Mouse (Mus musculus): ENCODE measurements at regions not wholly inside any gene's neighbourhood (a gene's known extent, or its start where the extent isn't known, plus 50 kb on each side); places are given as distances from the start of the nearest gene placed in this dataset.

DNA sequence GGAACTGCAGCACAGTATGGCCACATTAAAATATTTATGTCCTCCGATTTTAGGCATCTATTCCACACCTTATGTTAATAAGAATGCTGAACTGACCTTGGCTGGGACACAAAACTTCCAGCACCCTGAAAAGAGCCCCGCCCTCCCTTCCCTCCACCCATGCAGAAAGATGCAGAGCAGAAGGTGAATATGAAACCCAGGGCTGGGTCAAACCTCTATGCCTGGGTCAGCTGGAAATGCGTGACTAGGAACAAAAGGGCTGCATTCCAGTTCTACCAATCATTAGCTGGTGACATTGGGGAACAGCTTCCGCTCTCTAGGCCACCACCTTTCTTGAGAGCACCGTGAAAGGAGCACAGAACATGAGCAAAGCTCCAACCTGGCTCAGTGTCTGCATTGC lies 114.9 kb upstream of the Slc24a5 start:
- Histone ChIP-seq H3K4me3 (replicated peaks) (no peak overlapping the region), H3K4me2 (no peak overlapping the region), H3K4me1 (replicated peaks) (no peaks in the 10 kb centered on the region), H3K36me3 (no peaks in the 10 kb centered on the region), H3K9me3 (replicated peaks) (no peaks in the 10 kb centered on the region), H3K9ac (no peak overlapping the region), H3K27ac (no peak overlapping the region), H3K27me3 (no peaks in the 10 kb centered on the region)
- no peak for ATAC-seq (ENCODE audit: low read depth)
- 60% methylated on average over 5 of the region's 5 CpGs for WGBS (ENCODE audit: insufficient replicate concordance)
- DNase-seq, result no peak

DNA sequence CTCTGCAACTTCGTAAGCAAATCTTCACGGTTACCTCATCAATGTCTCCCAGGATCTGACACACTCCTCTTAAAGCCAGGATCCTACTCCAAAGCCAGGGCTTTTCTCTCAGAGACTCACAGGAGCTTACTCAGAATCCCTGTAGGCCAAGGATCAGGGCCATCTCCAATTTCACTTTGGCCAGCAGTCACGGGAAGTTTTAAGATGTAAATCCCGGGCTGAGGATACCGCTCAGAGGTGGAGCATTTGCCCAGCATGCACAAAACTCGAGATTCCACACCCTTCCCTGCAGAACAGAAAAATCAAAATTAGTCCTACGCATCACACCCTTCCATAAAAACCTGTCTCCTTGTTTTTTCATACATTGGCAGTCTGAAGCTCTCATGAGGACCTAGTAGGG lies 112.1 kb upstream of the Slc24a5 start:
- DNase-seq, result no peak
- H3K27ac ChIP-seq, result no peak overlapping the region

DNA sequence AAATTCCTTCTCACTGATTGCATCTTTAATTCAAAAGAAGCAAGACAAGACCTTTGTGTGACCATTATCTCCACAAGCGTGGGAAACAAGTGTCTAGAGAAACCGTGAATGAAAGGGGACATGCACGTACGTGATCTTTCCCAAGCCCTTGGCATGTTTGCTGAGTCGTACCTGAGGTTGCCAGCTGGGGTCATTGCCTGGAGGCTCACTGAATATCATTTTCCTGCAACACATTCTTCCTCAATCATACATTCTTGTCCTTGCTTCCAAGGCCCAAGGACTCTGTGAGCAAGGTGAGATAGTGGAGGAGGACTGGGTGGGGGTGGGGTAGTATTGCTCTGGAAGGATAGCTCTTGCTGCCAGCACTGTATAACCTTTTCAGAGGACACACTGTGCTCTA lies 108.5 kb upstream of the Slc24a5 start:
- DNase-seq (no peak), ATAC-seq (ENCODE audit: low read depth) (no peak)
- H3K27me3 ChIP-seq, result no peaks in the 10 kb centered on the region
- H3K9ac ChIP-seq, result no peak overlapping the region
- H3K27ac ChIP-seq, result no peak overlapping the region
- no peak overlapping the region for H3K4me3 ChIP-seq (replicated peaks)
- no peak overlapping the region for H3K4me2 ChIP-seq
- no peaks in the 10 kb centered on the region for H3K4me1 ChIP-seq (replicated peaks)
- no peaks in the 10 kb centered on the region for H3K36me3 ChIP-seq
- 52% methylated on average over 5 of the region's 5 CpGs for WGBS (ENCODE audit: insufficient replicate concordance)
- no peaks in the 10 kb centered on the region for H3K9me3 ChIP-seq (replicated peaks)

More for the DNA sequence above, 112.1 kb upstream of the Slc24a5 start:
- Histone ChIP-seq H3K4me1 (replicated peaks) (no peaks in the 10 kb centered on the region), H3K4me2 (no peak overlapping the region), H3K36me3 (no peaks in the 10 kb centered on the region), H3K27me3 (no peaks in the 10 kb centered on the region), H3K9ac (no peak overlapping the region), H3K4me3 (replicated peaks) (no peak overlapping the region), H3K9me3 (replicated peaks) (no peaks in the 10 kb centered on the region)
- no peak for ATAC-seq (ENCODE audit: low read depth)
- WGBS (ENCODE audit: insufficient replicate concordance), result 46% methylated on average over 7 of the region's 7 CpGs

DNA sequence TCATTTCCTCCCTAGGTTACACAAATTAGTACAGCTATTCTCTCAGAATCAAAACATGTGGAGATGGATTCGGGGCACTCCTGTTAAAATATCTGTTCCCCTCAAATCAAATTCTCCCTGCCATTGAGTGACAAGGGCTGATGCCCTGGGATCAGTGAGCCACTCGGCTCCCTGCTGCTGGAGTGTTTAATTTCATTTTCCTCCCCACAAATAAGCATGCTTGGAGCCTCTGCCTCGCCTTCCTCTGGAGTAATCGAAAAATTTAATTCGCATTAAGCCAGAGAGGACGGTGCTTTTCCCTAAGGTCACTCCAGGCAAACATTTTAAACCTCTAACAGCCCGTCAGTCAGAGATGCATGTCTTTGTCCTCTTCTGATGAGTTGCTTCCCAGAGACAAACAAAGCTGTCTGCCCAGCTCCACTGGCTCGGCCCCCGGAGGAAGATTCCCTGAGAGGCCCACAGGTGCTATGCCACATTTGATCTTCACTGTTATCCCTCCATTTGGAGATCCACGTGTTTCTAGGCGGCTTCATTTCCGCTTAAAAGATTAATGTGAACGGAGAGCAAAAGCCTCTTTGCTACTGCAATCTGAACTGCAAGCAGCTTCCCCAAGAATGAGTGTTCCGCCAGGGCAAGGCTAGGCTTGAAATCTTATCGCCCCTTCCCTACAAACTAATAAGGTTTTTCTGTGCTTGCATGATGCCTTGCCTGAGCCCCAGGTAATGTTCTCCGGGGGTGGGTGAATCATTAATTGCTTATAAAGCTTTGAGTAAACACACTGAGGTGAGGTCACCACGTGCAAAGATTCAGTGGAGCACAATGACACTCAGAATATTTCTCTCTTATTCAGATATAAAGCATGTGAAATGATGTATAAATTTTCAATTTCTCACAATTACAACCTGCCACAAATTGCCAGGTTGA lies 95.8 kb upstream of the Slc24a5 start:
- Histone ChIP-seq H3K4me2 (no peak overlapping the region), H3K27me3 (no peaks in the 10 kb centered on the region), H3K9me3 (replicated peaks) (no peaks in the 10 kb centered on the region), H3K27ac (no peak overlapping the region), H3K4me1 (replicated peaks) (no peaks in the 10 kb centered on the region), H3K4me3 (replicated peaks) (no peak overlapping the region), H3K36me3 (no peaks in the 10 kb centered on the region), H3K9ac (no peak overlapping the region)
- 54% methylated on average over 17 of the region's 17 CpGs for WGBS (ENCODE audit: insufficient replicate concordance)
- DNase-seq, result no peak
- no peak for ATAC-seq (ENCODE audit: low read depth)

DNA sequence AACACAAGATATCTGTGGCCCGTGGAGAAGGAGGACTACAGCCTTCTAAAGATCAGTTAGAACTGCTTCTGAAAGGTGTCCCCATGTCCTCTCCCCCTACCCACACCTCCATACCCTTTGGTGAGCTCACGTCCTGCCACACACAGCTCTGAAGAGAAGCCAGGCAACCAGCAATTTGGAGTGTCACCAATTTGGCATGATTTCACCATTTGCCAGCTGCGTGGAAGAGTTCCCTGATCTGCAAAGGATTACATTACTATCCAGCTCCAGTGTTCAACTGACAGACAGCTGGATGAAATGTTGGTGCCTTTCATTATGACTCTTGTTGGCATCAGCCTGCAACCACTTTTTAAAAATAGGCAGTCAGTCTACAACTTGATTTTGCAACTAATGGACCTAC lies 92.8 kb upstream of the Slc24a5 start:
- no peak for ATAC-seq (ENCODE audit: low read depth)
- WGBS (ENCODE audit: insufficient replicate concordance), result 50% methylated on average over 3 of the region's 3 CpGs

DNA sequence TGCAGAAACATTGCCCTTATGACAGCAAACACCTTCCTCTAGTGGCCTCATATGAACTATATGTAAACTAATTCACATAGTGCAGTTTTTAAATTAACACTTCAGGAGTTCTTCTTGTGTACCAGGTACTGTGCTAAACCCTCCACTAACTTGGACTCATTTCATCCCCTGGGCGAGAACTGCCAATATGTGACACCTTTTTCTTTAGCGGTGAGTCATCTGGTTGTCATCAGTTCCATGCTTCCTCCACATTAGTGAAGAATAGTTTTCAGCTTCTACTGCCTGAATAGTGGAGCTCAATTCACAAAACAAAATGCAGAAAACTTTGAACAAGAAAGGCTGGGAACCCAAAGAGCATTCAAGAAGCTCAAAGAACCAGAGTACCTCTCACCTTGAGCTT lies 76.9 kb upstream of the Slc24a5 start:
- Histone ChIP-seq H3K27me3 (no peaks in the 10 kb centered on the region), H3K36me3 (no peaks in the 10 kb centered on the region), H3K9me3 (replicated peaks) (no peaks in the 10 kb centered on the region), H3K9ac (no peak overlapping the region), H3K4me2 (no peak overlapping the region), H3K4me1 (replicated peaks) (no peaks in the 10 kb centered on the region), H3K4me3 (replicated peaks) (no peak overlapping the region), H3K27ac (no peak overlapping the region)
- no peak for DNase-seq
- no peak for ATAC-seq (ENCODE audit: low read depth)
- whole genome bisulfite sequencing (ENCODE audit: insufficient replicate concordance), result 74% methylated on average over 2 of the region's 2 CpGs

More for the DNA sequence above, 92.8 kb upstream of the Slc24a5 start:
- Histone ChIP-seq H3K4me2 (no peak overlapping the region), H3K27me3 (no peaks in the 10 kb centered on the region), H3K9me3 (replicated peaks) (no peaks in the 10 kb centered on the region), H3K27ac (no peak overlapping the region), H3K4me1 (replicated peaks) (no peaks in the 10 kb centered on the region), H3K9ac (no peak overlapping the region), H3K36me3 (no peaks in the 10 kb centered on the region), H3K4me3 (replicated peaks) (no peak overlapping the region)
- DNase-seq, result no peak

DNA sequence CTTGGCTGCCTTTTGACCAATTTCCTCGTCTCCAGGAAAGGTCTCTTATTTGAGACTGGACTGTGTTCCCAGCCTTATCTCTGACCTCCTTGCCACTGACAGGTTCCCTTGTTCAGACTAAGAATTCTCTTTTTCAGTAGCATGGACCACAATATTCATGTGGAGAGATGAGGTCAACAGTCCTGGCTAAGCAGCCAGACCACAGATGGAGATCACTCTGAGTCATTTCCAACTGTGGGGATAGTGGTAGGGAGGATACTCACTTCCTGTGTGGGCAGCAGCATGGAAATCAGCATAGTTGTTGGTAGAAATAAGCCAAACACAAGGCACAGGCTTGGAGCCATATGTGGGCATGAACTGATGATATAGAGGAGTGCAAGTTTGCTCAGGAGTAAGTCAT lies 52.9 kb upstream of the Slc24a5 start:
- ATAC-seq (ENCODE audit: low read depth) (no peak), DNase-seq (no peak)
- Histone ChIP-seq H3K9me3 (replicated peaks) (no peaks in the 10 kb centered on the region), H3K9ac (no peak overlapping the region), H3K4me3 (replicated peaks) (no peak overlapping the region), H3K4me2 (no peak overlapping the region), H3K4me1 (replicated peaks) (no peaks in the 10 kb centered on the region), H3K27me3 (no peaks in the 10 kb centered on the region), H3K27ac (no peak overlapping the region), H3K36me3 (no peaks in the 10 kb centered on the region)
- WGBS (ENCODE audit: insufficient replicate concordance), result 27% methylated on average over 1 of the region's 1 CpGs

DNA sequence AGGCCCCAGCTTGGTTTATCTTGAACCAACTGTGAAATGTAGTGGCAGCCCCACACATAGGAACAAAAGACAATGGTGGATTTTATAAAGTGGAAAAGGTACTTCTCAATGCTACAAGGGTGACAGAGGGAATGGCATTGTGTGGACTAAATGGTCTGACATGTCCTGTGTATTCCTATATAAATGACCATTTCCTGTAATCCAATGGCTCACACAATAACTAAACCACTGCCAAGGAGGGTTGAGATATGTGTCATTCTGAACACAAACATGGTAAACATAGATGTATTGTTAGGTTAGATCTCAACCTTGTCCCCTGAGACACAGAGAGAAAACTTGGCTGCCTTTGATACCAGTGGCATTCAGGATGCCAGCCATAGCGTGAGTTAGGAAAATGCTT lies 51.0 kb upstream of the Slc24a5 start:
- Histone ChIP-seq H3K27me3 (no peaks in the 10 kb centered on the region), H3K4me1 (replicated peaks) (no peaks in the 10 kb centered on the region), H3K4me3 (replicated peaks) (no peak overlapping the region), H3K27ac (no peak overlapping the region), H3K4me2 (no peak overlapping the region), H3K9ac (no peak overlapping the region), H3K9me3 (replicated peaks) (no peaks in the 10 kb centered on the region), H3K36me3 (no peaks in the 10 kb centered on the region)
- ATAC-seq (ENCODE audit: low read depth), result no peak
- no peak for DNase-seq
- 67% methylated on average over 1 of the region's 1 CpGs for WGBS (ENCODE audit: insufficient replicate concordance)

Measured in liver, embryonic 13.5 days (tissue).